Mouse (Mus musculus): Measurements from ENCODE around the gene Myh9.
A peak's percentile ranks its signal among the peaks of the same experiment; 100 is the strongest.

GRCm38 (mm10) chr15:77886369-77887092 lies 44.6 kb upstream of the Myh9 start:
- TF ChIP-seq CTCF (IDR thresholded peaks at IDR 0.05) (0 out of 2 replicates have a peak, but pooled peaks have one; percentile 7), EP300 (IDR thresholded peaks at IDR 0.05) (no peak)

Measured in lung, postnatal 0 days (tissue).